Mouse (Mus musculus) testis, adult 2 months (tissue): ENCODE measurements around the gene Crispld2. TPM values are rescaled to one million over a fixed set of nuclear protein-coding genes. Genes with fewer than 3 reads are reported as not detected.

ENCODE experiments used
- H3K27ac ChIP-seq: fragments of 200-500 bp; 2 replicates; pipeline ENCODE4 v1.5.1; 2012; ENCODE audit warnings: low read depth, low read length; ENCODE audit not compliant: control insufficient read depth, insufficient read depth
- H3K27me3 ChIP-seq: fragments of 200-500 bp; 2 replicates; pipeline ENCODE4 v1.6.1; 2012; ENCODE audit warnings: mild to moderate bottlenecking, low read length, moderate library complexity; ENCODE audit not compliant: control insufficient read depth, insufficient read depth
- H3K36me3 ChIP-seq: fragments of 200-500 bp; 2 replicates; pipeline ENCODE4 v1.6.1; 2012; ENCODE audit warnings: mild to moderate bottlenecking, low read length; ENCODE audit not compliant: control insufficient read depth, insufficient read depth
- H3K4me1 ChIP-seq: fragments of 200-500 bp; 2 replicates; pipeline ENCODE4 v1.6.1; 2012; ENCODE audit warnings: low read length; ENCODE audit not compliant: control insufficient read depth, insufficient read depth
- H3K4me3 ChIP-seq: fragments of 200-500 bp; 2 replicates; pipeline ENCODE4 v1.5.1; 2012; ENCODE audit warnings: low read depth, mild to moderate bottlenecking, low read length, moderate library complexity, mixed read lengths; ENCODE audit not compliant: control insufficient read depth
- CTCF ChIP-seq: fragments of 200-500 bp; IDR thresholded peaks from 2 replicates; pipeline ENCODE4 v1.5.1; 2012; ENCODE audit warnings: low read depth, mild to moderate bottlenecking, inconsistent platforms, low read length, moderate library complexity; ENCODE audit not compliant: control insufficient read depth, insufficient read depth, insufficient replicate concordance
- POLR2A ChIP-seq: fragments of 200-500 bp; IDR thresholded peaks from 2 replicates; pipeline ENCODE4 v1.6.1; 2012; ENCODE audit warnings: low read depth, mild to moderate bottlenecking, inconsistent platforms, low read length, moderate library complexity; ENCODE audit not compliant: control insufficient read depth
- polyA plus RNA-seq: library from polyadenylated mRNA; depleted of rRNA; stranded (reverse); fragments of >200 nt; gene quantifications from 2 replicates; pipeline ENCODE4 v1.2.3, GENCODE M21; 2012

The Crispld2 gene
- polyA plus RNA-seq, 1 experiment = 6.2 TPM

GRCm38 (mm10) chr8:119955333-119955732 lies 36.9 kb upstream of the Crispld2 start:
- H3K4me3 ChIP-seq = no peak overlapping the region
- H3K27me3 ChIP-seq = no peaks in the 10 kb centered on the region
- no peak for TF ChIP-seq CTCF
- no peak for TF ChIP-seq POLR2A
- H3K27ac ChIP-seq = no peak overlapping the region
- H3K36me3 ChIP-seq = peaks cover 2% of the 10 kb centered on the region
- no peaks in the 10 kb centered on the region for H3K4me1 ChIP-seq

DNA sequence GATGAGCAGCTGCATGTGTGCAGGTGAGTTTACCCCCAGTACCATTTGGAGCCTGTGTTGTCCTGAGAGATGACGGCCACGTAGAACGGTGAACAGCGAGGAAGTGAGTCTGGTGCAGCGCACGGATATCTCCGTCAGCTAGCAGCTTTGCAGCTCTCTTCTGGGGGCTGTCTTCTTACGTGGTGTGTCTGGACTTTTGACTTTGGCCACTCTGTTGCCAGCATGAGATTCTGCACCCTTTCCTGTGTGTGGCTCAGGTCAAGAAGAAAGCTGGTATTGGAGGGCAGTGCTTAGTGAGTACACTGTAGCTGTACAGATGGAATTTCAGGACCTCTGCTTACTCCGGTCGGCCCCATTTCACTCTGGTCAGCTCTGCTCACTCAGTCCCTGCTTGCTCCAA lies 34.2 kb upstream of the Crispld2 start:
- Histone ChIP-seq H3K36me3 (peaks cover 2% of the 10 kb centered on the region), H3K4me3 (no peak overlapping the region), H3K27me3 (no peaks in the 10 kb centered on the region), H3K4me1 (no peaks in the 10 kb centered on the region), H3K27ac (no peak overlapping the region)
- TF ChIP-seq POLR2A (no peak), CTCF (no peak)

DNA sequence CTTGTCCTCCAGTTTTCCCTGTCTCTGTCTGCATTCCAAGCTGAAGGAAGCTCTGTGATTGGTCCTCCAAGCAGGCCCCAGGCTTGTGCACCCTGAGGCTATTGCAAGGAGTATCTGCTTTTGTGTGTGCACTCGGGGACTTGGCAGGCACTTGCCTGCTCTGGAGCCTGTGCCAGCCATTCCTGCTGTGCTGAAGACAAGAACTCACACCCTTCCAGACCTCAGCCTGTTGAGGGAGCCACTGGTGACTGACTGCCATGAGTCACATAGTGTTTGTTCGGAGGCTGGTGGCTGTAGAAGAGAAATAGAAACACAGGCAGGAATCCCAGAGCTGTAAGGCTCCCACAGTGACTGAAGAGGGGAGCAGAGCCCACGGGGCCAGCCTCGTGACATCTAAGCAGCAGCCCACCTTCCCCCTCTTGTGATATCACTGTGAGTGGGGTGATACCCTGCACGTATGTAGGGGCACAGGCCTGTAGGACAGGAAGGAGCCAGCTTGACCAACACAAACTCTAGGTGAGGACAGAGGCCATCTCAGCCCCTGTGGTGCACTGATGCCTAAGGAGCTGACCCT lies 31.6 kb upstream of the Crispld2 start:
- TF ChIP-seq CTCF (no peak), POLR2A (no peak)
- H3K4me1 ChIP-seq = no peaks in the 10 kb centered on the region
- H3K27me3 ChIP-seq = no peaks in the 10 kb centered on the region
- no peak overlapping the region for H3K27ac ChIP-seq
- H3K4me3 ChIP-seq = no peak overlapping the region
- no peaks in the 10 kb centered on the region for H3K36me3 ChIP-seq

GRCm38 (mm10) chr8:119964859-119965258 lies 27.4 kb upstream of the Crispld2 start:
- H3K36me3 ChIP-seq = no peaks in the 10 kb centered on the region
- no peaks in the 10 kb centered on the region; the same call in 1 of the 2 replicates for H3K4me1 ChIP-seq
- no peak overlapping the region for H3K4me3 ChIP-seq
- TF ChIP-seq POLR2A = no peak
- no peak for TF ChIP-seq CTCF
- no peak overlapping the region for H3K27ac ChIP-seq
- no peaks in the 10 kb centered on the region for H3K27me3 ChIP-seq

GRCm38 (mm10) chr8:119967435-119967834 lies 24.8 kb upstream of the Crispld2 start:
- H3K27ac ChIP-seq = no peak overlapping the region
- H3K27me3 ChIP-seq = no peaks in the 10 kb centered on the region

GRCm38 (mm10) chr8:119970169-119970568 lies 22.1 kb upstream of the Crispld2 start:
- TF ChIP-seq POLR2A = no peak
- no peak for TF ChIP-seq CTCF
- Histone ChIP-seq H3K27ac (no peak overlapping the region), H3K4me1 (peaks cover 3% of the 10 kb centered on the region; the same call in 1 of the 2 replicates), H3K27me3 (no peaks in the 10 kb centered on the region), H3K4me3 (no peak overlapping the region), H3K36me3 (no peaks in the 10 kb centered on the region)

More at GRCm38 (mm10) chr8:119967435-119967834, 24.8 kb upstream of the Crispld2 start:
- Histone ChIP-seq H3K4me3 (no peak overlapping the region), H3K36me3 (no peaks in the 10 kb centered on the region), H3K4me1 (peaks cover 3% of the 10 kb centered on the region; the same call in 1 of the 2 replicates)
- peak; percentile 26; the same call in 1 of the 2 replicates for TF ChIP-seq CTCF
- no peak for TF ChIP-seq POLR2A

GRCm38 (mm10) chr8:119972558-119972957 lies 19.7 kb upstream of the Crispld2 start:
- Histone ChIP-seq H3K4me1 (peaks cover 3% of the 10 kb centered on the region; the same call in 1 of the 2 replicates), H3K27ac (no peak overlapping the region), H3K36me3 (no peaks in the 10 kb centered on the region), H3K4me3 (no peak overlapping the region), H3K27me3 (no peaks in the 10 kb centered on the region)
- TF ChIP-seq POLR2A (no peak), CTCF (no peak)

GRCm38 (mm10) chr8:119978770-119979381 lies 13.4 kb upstream of the Crispld2 start:
- Histone ChIP-seq H3K4me1 (no peaks in the 10 kb centered on the region), H3K27me3 (no peaks in the 10 kb centered on the region), H3K27ac (no peak overlapping the region), H3K4me3 (no peak overlapping the region), H3K36me3 (no peaks in the 10 kb centered on the region)
- TF ChIP-seq POLR2A (no peak), CTCF (no peak)
